Mouse (Mus musculus) forebrain, embryonic 16.5 days (tissue): ENCODE results near the gene Arid4a. TPM values are rescaled to one million over a fixed set of nuclear protein-coding genes. Genes with fewer than 3 reads are reported as not detected.

ENCODE experiments used
- ATAC-seq: fragments of 200-750 bp; cut with Nextera tagmentation; 2 replicates; pipeline ENCODE4 v1.8.0; 2017; ENCODE audit warnings: mild to moderate bottlenecking, moderate library complexity
- H3K27ac ChIP-seq: fragments of 300-500 bp; sonication (generic); 2 replicates; pipeline ENCODE4 v1.5.1; 2014; ENCODE audit warnings: low read length, control low read depth
- H3K27me3 ChIP-seq: fragments of 300-500 bp; sonication (generic); replicated peaks from 2 replicates; pipeline ENCODE4 v1.6.1; 2014; ENCODE audit warnings: low read length; ENCODE audit not compliant: control insufficient read depth, insufficient read depth
- H3K36me3 ChIP-seq: fragments of 300-500 bp; sonication (generic); 2 replicates; pipeline ENCODE4 v1.6.1; 2014; ENCODE audit not compliant: control insufficient read depth, insufficient read depth
- H3K4me1 ChIP-seq: fragments of 300-500 bp; sonication (generic); replicated peaks from 2 replicates; pipeline ENCODE4 v1.6.1; 2014; ENCODE audit warnings: low read length; ENCODE audit not compliant: control insufficient read depth, insufficient read depth
- H3K4me2 ChIP-seq: fragments of 300-500 bp; sonication (generic); 2 replicates; pipeline ENCODE4 v1.6.1; 2014; ENCODE audit warnings: mild to moderate bottlenecking, low read length, control low read depth
- H3K4me3 ChIP-seq: fragments of 300-500 bp; sonication (generic); replicated peaks from 2 replicates; pipeline ENCODE4 v1.5.1; 2014; ENCODE audit warnings: mild to moderate bottlenecking, low read length, control low read depth
- H3K9ac ChIP-seq: fragments of 300-500 bp; sonication (generic); replicated peaks from 2 replicates; pipeline ENCODE4 v1.6.1; 2014; ENCODE audit warnings: low read depth, low read length, control low read depth
- H3K9me3 ChIP-seq: fragments of 300-500 bp; sonication (generic); 2 replicates; pipeline ENCODE4 v1.6.1; 2016; ENCODE audit warnings: low read length; ENCODE audit not compliant: control insufficient read depth
- WGBS: fragments of 180-500 bp; shearing (Covaris S2); extraction: QIAGEN DNeasy Blood & Tissue Kit; methylation state at CpG from one replicate; pipeline ENCODE4 v1.1.7; 2014; 5-methylcytosine and 5-hydroxymethylcytosine counted together
- polyA plus RNA-seq: library from polyadenylated mRNA; unstranded; fragments of >200 nt; fragmentation: Nextera tagmentation; extraction: Ambion mirVana; gene quantifications from 2 replicates; pipeline ENCODE4 v1.2.1, GENCODE M21; 2015

Gene Arid4a
- polyA plus RNA-seq, 1 experiment from 2014 or later, result 52.1 TPM

GRCm38 (mm10) chr12:71141189-71141588, 125.4 kb downstream of the Arid4a start:
- Histone ChIP-seq H3K9ac (no peak overlapping the region), H3K27ac (no peak overlapping the region), H3K4me2 (no peak overlapping the region), H3K9me3 (no peaks in the 10 kb centered on the region), H3K36me3 (peaks cover 20% of the 10 kb centered on the region), H3K4me1 (peaks cover 21% of the 10 kb centered on the region), H3K4me3 (no peak overlapping the region), H3K27me3 (no peaks in the 10 kb centered on the region)
- ATAC-seq, result no peak

- no peaks in the 10 kb centered on the region for H3K4me1 ChIP-seq
- H3K27ac ChIP-seq, result no peak overlapping the region
- 90% methylated on average over 3 of the region's 3 CpGs for WGBS
- H3K36me3 ChIP-seq, result peaks cover 37% of the 10 kb centered on the region
- H3K9ac ChIP-seq, result no peak overlapping the region
- no peak overlapping the region for H3K4me3 ChIP-seq
- no peak overlapping the region for H3K4me2 ChIP-seq
- no peak for ATAC-seq
- no peaks in the 10 kb centered on the region for H3K27me3 ChIP-seq
- no peaks in the 10 kb centered on the region for H3K9me3 ChIP-seq
Observed at GRCm38 (mm10) chr12:71147641-71148040, 131.9 kb downstream of the Arid4a start.

Other genes starting within 250 kb of the Arid4a start
- gene Frmd6, start 190.5 kb upstream of the Arid4a start, polyA plus RNA-seq, result 12.5 and 16.6 TPM in 2 replicates
- 199 and 240 TPM in 2 replicates for gene Actr10, start 78.1 kb upstream of the Arid4a start, polyA plus RNA-seq
- gene Psma3, start 41.4 kb upstream of the Arid4a start, polyA plus RNA-seq, result 575 and 587 TPM in 2 replicates
- gene Tomm20l, start 95.4 kb downstream of the Arid4a start, polyA plus RNA-seq, result not detected in 2 replicates
- 83.9 and 105 TPM in 2 replicates for gene Timm9, start 120.7 kb downstream of the Arid4a start, polyA plus RNA-seq
- 18.4 and 18.6 TPM in 2 replicates for gene 2700049A03Rik, start 120.9 kb downstream of the Arid4a start, polyA plus RNA-seq